Mouse (Mus musculus) 3T3-L1 (cell line): Measurements from ENCODE around the gene Rnf114.

ENCODE experiments used
- DNase-seq: peaks from one replicate; pipeline ENCODE4 v3.0.0-alpha.2; 2015; ENCODE audit warnings: low read depth, low spot score

The Rnf114 gene

GRCm38 (mm10) chr2:167539536-167540476, 47.4 kb downstream of the Rnf114 start:
- DNase-seq = peak; percentile 42

DNA sequence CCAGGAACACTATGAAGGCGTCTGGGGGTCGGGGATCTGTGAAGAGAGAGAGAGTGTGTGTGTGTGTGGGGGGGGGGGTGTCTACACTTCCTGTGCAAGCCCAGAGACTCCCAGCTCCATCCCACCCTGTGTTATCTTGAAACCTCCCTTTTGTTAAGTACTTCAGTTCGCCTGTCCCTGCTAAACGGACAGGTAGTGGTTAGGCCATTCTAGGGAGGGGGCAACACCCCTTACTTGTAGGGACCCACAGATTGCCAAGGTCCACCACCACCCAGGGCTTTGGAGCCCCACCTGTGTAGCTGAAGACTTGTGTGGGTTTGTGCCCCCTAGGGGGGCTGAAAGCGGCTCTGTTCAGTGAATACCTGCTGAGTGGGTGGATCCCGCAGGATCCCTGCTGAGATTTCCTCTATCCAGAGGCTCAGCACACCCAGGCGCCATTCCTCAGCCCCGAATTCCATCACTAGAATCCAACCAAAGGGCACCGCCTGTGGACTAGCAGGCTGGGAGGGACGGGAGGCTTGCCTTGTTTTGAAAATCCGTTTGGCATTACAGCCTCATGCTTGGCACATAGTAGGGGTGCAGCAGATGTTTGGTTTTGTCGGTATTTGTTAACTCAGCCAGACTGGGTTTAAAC, 48.1 kb downstream of the Rnf114 start:
- peak; percentile 68 for DNase-seq

- DNase-seq = peak; percentile 56
These were observed 48.9 kb downstream of the Rnf114 start for GRCm38 (mm10) chr2:167541324-167541723.

DNA sequence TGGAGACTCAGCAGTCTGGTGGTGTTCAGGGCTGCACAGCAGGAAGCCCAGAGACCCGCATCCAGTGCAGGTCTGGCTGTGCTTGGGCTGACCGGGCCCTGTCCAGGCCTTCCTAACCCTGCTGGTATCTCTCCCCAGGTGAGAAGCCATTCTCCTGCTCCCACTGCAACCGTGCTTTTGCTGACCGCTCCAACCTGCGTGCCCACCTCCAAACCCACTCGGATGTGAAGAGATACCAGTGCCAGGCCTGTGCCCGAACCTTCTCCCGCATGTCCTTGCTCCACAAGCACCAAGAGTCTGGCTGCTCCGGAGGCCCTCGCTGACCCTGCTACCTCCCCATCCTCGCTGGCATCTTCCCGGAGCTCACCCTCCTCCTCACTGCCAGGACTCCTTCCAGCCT, 49.3 kb downstream of the Rnf114 start:
- peak; percentile 40 for DNase-seq

- DNase-seq = no peak
These were observed 49.9 kb downstream of the Rnf114 start for GRCm38 (mm10) chr2:167542361-167542760.

DNA sequence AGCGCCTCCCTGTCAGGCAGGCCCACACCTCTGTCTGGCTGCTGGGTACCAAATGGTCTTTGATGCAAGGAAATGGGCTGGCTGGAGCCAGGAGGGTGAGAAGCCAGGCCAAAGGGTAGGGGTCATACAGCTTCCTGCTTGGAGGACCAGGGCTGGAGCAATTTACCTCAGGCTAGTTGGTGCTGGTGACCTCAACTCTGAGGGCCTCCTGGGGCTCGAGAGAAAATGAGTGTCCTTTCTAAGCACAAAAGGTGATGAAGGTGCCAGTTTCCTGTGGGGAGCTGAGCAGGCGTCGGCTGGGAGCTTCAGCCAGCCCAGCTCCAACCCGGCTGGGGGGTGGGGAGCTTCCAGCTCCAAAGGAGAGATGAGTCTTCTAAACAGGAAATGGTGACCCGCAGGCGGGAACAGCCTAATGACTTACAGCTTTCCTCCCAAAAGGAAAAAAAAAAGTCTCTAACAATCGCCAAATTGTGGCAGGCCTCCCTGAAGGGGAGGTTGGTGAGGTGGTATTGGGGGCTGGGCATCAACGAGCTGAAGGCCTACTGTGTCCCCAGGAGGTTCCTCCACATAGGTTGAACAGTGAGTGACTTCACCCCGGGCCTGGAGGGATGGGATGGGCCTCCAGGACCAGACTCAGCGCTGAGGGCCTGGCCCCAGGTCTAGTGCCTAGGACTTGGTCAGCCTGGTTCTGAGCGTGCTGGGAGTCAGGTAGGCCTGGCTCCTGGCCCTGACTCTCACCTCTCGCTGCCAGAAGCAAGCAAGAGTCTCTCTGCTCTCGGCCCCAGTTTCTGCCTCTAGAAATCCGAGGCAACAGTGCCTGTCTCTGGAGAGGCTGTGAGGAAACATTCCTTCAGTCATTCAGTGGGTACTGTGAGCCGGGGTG, 50.9 kb downstream of the Rnf114 start:
- DNase-seq = peak; percentile 98

GRCm38 (mm10) chr2:167544004-167544356, 51.5 kb downstream of the Rnf114 start:
- no peak for DNase-seq

DNA sequence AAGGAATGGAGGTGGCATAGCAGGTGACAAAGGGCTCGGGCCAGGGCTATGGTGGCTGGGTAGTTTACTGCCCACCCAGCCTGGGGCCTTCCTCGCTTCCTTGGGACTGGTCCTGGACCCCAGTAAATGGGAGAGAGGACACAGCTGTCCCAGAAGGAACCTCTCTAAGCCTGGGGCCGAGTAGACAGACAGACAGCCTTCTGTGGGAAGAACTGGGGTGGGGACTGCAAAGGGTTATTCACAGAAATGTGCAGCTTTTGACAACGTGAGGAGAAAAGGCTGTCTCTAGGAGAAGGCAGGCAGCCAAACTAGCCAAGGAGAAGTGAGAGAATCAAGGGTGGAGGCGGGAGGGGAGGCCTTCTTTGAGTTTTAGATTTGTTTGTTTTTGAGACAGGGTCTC, 52.0 kb downstream of the Rnf114 start:
- peak; percentile 52 for DNase-seq

DNA sequence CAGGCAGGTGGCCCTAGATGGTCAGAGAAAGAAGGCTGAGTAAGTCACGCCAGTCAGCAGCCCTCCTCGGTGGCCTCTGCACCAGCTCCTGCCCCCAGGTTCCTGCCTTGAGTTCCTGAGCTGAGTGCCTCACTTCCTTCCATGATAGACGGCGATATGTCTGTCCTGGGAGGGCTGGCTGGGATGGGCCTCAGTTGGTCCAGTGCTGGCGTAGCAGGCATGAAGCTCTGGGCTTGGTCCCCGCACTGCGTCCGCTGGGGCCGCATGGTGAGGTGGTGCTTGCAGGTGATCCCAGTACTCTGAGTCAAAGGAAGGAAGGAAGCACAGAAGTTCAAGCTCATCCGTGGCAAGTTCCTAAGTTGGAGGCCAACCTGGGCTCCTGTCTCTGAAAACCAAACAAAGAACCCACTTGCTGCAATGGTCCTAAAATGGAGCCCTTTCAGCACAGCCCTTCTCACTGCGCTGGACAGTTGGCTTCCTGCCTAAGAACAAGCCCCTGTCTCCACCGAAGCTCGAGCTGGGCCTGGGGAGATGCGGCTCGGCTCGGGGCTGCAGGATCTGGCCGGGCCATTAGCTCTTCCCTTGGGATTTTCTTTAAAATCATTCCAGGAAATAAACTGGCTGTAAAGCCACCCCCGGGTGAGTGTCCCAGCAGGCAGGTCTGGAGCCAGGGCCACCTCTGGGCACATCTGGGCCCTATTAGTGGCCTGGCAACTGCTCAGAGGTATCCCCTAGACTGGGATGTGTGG, 54.2 kb downstream of the Rnf114 start:
- DNase-seq = peak; percentile 52

DNA sequence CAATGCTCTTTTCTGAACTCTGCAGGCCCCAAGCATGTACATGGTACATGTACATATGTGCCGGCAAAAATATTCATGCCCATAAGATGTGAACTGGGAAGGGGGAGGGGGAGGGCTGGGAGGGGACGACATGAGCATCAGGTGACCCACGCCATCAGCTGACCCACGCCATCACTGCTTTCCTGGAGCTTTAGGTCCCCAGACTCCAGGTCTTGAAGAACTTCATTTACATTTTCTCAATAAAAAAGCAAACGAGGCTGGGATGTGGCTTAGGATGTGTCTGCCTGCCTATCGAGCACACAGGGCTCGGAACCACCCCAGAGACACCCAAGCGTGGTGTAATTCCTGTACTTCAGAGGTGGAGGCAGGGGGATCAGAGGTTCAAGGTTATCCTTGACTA, 55.0 kb downstream of the Rnf114 start:
- DNase-seq = no peak

- DNase-seq = no peak
These were observed 56.5 kb downstream of the Rnf114 start for GRCm38 (mm10) chr2:167548961-167549360.

GRCm38 (mm10) chr2:167550341-167550854, 58.0 kb downstream of the Rnf114 start:
- peak; percentile 69 for DNase-seq

DNA sequence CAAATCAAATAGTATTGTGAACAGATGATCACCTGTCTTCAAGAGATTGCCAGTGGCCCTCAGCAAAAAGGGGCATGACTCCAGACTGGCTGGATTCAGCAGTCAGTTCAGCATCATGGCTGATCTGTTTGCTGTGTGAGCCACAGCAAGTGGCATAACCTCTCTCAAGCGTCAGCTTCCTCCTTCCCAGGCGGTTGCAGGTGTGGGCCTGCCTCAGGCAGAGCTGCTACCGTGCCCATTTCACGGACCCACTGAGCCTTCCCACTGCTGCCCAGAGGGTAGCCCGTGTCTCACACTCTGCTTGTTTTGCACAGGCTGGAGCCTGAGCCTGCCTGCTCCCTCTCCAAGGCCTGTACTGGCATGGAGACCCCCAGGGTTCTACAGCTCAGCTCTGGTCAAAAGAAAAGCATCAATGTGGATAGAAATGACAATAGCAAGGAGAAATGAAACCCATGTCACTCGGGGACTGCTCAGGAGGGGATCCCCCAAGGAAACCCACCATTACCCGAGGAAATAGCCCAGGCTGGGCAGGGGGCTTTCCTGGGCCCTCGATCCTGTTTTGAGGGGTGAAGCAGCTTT, 59.0 kb downstream of the Rnf114 start:
- no peak for DNase-seq

- DNase-seq = peak; percentile 77
These were observed 59.8 kb downstream of the Rnf114 start for GRCm38 (mm10) chr2:167552292-167552691.

GRCm38 (mm10) chr2:167552927-167553402, 60.5 kb downstream of the Rnf114 start:
- DNase-seq = peak; percentile 89

- DNase-seq = no peak
These were observed 63.3 kb downstream of the Rnf114 start for GRCm38 (mm10) chr2:167555766-167556165.

GRCm38 (mm10) chr2:167559413-167559812, 67.0 kb downstream of the Rnf114 start:
- no peak for DNase-seq

GRCm38 (mm10) chr2:167562101-167562500, 69.7 kb downstream of the Rnf114 start:
- DNase-seq = peak; percentile 65

GRCm38 (mm10) chr2:167563035-167563434, 70.6 kb downstream of the Rnf114 start:
- DNase-seq = no peak

- DNase-seq = no peak
These were observed 71.3 kb downstream of the Rnf114 start for GRCm38 (mm10) chr2:167563703-167564102.
